Mouse (Mus musculus) neutrophil, adult 5-6 weeks (primary cell): ENCODE measurements around the gene Dlec1. TPM values are rescaled to one million over a fixed set of nuclear protein-coding genes. Genes with fewer than 3 reads are reported as not detected.

ENCODE experiments used
- ATAC-seq: fragments of 151-379, 151-347 bp; 2 replicates; pipeline ENCODE4 v1.8.0; 2017; ENCODE audit warnings: mild to moderate bottlenecking, moderate TSS enrichment; ENCODE audit not compliant: insufficient number of reproducible peaks, poor library complexity, low FRiP score, severe bottlenecking; ENCODE audit errors: extremely low read depth
- total RNA-seq: library from RNA; stranded (forward); fragments of 200-1000 nt; gene quantifications from 2 replicates; pipeline ENCODE4 v1.2.3, GENCODE M21; 2017

Gene Dlec1
- total RNA-seq, 1 experiment from 2014 or later, result not detected

GRCm38 (mm10) chr9:119167608-119168007 is 65.3 kb downstream of the Dlec1 start:
- no peak for ATAC-seq

GRCm38 (mm10) chr9:119179292-119179691 is 77.0 kb downstream of the Dlec1 start:
- ATAC-seq, result no peak

GRCm38 (mm10) chr9:119181241-119181728 is 79.0 kb downstream of the Dlec1 start:
- no peak for ATAC-seq

- ATAC-seq, result no peak
These were observed 90.1 kb downstream of the Dlec1 start for GRCm38 (mm10) chr9:119192202-119192990.

Other genes with a start within 250 kb of the Dlec1 start
- 0.35 and 0.37 TPM in 2 replicates for gene Ctdspl, start 176.0 kb upstream of the Dlec1 start, total RNA-seq
- 22.9 and 26.4 TPM in 2 replicates for gene Vill, start 49.7 kb upstream of the Dlec1 start, total RNA-seq
- gene Plcd1, start 9.0 kb upstream of the Dlec1 start, total RNA-seq, result 0.23 TPM in 1 of 2 replicates, not detected in the other
- gene Acaa1b, start 54.6 kb downstream of the Dlec1 start, total RNA-seq, result 0.25 TPM in 1 of 2 replicates, not detected in the other
- not detected in 2 replicates for gene Gm47289, start 56.7 kb downstream of the Dlec1 start, total RNA-seq
- gene Slc22a13, start 106.6 kb downstream of the Dlec1 start, total RNA-seq, result not detected in 2 replicates
- gene Oxsr1, start 219.9 kb downstream of the Dlec1 start, total RNA-seq, result 48.7 and 49.3 TPM in 2 replicates
- gene Acaa1a, start 237.2 kb downstream of the Dlec1 start, total RNA-seq, result 66.7 and 68.1 TPM in 2 replicates
- gene Myd88, start 238.9 kb downstream of the Dlec1 start, total RNA-seq, result 150 and 157 TPM in 2 replicates